Mouse (Mus musculus): ENCODE data around the gene Trappc10. TPM values are rescaled to one million over a fixed set of nuclear protein-coding genes. Genes with fewer than 3 reads are reported as not detected.
A peak's percentile ranks its signal among the peaks of the same experiment; 100 is the strongest.

Gene Trappc10
- polyA plus RNA-seq, 1 experiment, result 31.8 TPM

GRCm38 (mm10) chr10:78183577-78183976, 60.9 kb downstream of the Trappc10 start:
- no peak for TF ChIP-seq POLR2A (IDR thresholded peaks at IDR 0.05; ENCODE audit: borderline replicate concordance, control insufficient read depth, low read depth, low read length)
- no peak for TF ChIP-seq CTCF (IDR thresholded peaks at IDR 0.05; ENCODE audit: control insufficient read depth, insufficient read depth, low read length)
- Histone ChIP-seq H3K4me3 (replicated peaks; ENCODE audit: control insufficient read depth, low read depth, low read length) (no peak overlapping the region), H3K4me1 (ENCODE audit: control insufficient read depth, insufficient read depth, low read length) (peaks cover 4% of the 10 kb centered on the region), H3K27ac (ENCODE audit: control insufficient read depth, insufficient read depth, low read depth, low read length, poor library complexity) (no peak overlapping the region)
- WGBS, result 53% methylated on average over 3 of the region's 3 CpGs

GRCm38 (mm10) chr10:78182321-78182720, 62.1 kb downstream of the Trappc10 start:
- Histone ChIP-seq H3K4me1 (ENCODE audit: control insufficient read depth, insufficient read depth, low read length) (peaks cover 4% of the 10 kb centered on the region), H3K4me3 (replicated peaks; ENCODE audit: control insufficient read depth, low read depth, low read length) (no peak overlapping the region), H3K27ac (ENCODE audit: control insufficient read depth, insufficient read depth, low read depth, low read length, poor library complexity) (no peak overlapping the region)
- 90% methylated on average over 17 of the region's 17 CpGs for WGBS
- TF ChIP-seq CTCF (IDR thresholded peaks at IDR 0.05; ENCODE audit: control insufficient read depth, insufficient read depth, low read length) (no peak), POLR2A (IDR thresholded peaks at IDR 0.05; ENCODE audit: borderline replicate concordance, control insufficient read depth, low read depth, low read length) (no peak)

DNA sequence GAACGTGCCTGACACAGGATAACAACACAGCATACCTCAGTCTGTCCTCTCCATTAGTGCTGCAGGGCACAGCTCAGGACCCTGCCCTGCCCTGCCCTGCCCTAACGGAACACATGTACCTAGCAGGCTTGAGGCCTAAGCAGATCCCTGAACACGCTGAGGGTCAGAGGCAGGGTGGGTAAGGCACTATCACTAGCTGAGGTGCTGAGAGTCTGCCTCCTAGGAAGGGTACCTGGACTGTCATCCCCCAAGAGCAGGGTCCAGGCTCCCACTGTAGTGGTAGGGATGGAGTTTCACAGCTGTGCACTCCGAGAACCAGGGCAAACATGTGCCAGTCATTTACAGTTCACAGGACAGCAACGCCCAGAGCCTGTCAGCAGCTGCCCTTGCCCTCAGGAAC, 70.0 kb downstream of the Trappc10 start:
- 92% methylated on average over 5 of the region's 5 CpGs for WGBS
- Histone ChIP-seq H3K4me3 (replicated peaks; ENCODE audit: control insufficient read depth, low read depth, low read length) (no peak overlapping the region), H3K27ac (ENCODE audit: control insufficient read depth, insufficient read depth, low read depth, low read length, poor library complexity) (no peak overlapping the region), H3K4me1 (ENCODE audit: control insufficient read depth, insufficient read depth, low read length) (no peaks in the 10 kb centered on the region)
- no peak for TF ChIP-seq POLR2A (IDR thresholded peaks at IDR 0.05; ENCODE audit: borderline replicate concordance, control insufficient read depth, low read depth, low read length)
- TF ChIP-seq CTCF (IDR thresholded peaks at IDR 0.05; ENCODE audit: control insufficient read depth, insufficient read depth, low read length), result no peak

DNA sequence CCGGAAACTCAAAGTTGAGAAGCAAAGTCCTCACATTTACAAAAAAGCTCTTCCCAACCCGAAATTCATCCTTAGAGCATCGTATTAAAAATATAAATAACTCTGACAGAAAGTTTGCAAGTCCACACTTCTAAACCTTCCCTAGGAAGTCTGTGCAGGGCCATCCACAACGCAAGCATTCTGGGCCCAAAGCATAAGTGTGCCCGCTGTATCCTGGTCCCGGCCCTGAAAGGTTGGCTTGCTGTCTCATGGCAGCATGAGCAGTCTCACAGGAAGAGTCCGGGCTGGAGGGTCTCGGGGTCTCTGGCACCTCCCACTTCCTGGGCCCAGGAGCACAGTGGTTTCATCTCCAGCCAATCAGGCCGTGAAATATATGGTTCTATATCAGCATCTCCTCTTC, 72.9 kb downstream of the Trappc10 start:
- no peaks in the 10 kb centered on the region; the same call in 1 of the 2 replicates for H3K4me1 ChIP-seq (ENCODE audit: control insufficient read depth, insufficient read depth, low read length)
- no peak overlapping the region for H3K4me3 ChIP-seq (replicated peaks; ENCODE audit: control insufficient read depth, low read depth, low read length)
- no peak overlapping the region for H3K27ac ChIP-seq (ENCODE audit: control insufficient read depth, insufficient read depth, low read depth, low read length, poor library complexity)
- no peak for TF ChIP-seq CTCF (IDR thresholded peaks at IDR 0.05; ENCODE audit: control insufficient read depth, insufficient read depth, low read length)
- TF ChIP-seq POLR2A (IDR thresholded peaks at IDR 0.05; ENCODE audit: borderline replicate concordance, control insufficient read depth, low read depth, low read length), result no peak
- 87% methylated on average over 9 of the region's 9 CpGs for WGBS

DNA sequence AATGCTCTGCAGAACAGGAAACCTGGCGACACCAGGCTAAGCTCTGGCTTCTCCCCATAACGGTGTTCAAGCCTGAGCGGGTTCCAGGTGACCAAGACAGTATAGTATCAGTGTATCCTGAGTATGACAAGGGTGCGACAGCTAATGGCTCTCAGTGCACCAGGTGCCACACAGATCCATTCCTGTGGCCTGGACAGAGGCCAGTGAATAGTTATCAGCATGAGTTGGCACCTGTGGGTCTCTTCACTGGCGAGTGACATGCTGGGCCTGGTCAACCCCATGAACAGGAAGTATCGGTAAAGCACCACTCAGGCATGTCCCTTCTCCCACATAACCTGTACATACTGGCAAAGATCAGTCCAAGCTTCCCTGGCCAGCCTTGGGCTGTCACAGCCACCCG, 73.4 kb downstream of the Trappc10 start:
- no peaks in the 10 kb centered on the region; the same call in 1 of the 2 replicates for H3K4me1 ChIP-seq (ENCODE audit: control insufficient read depth, insufficient read depth, low read length)
- H3K4me3 ChIP-seq (replicated peaks; ENCODE audit: control insufficient read depth, low read depth, low read length), result no peak overlapping the region
- 78% methylated on average over 7 of the region's 7 CpGs for WGBS
- H3K27ac ChIP-seq (ENCODE audit: control insufficient read depth, insufficient read depth, low read depth, low read length, poor library complexity), result no peak overlapping the region
- TF ChIP-seq POLR2A (IDR thresholded peaks at IDR 0.05; ENCODE audit: borderline replicate concordance, control insufficient read depth, low read depth, low read length) (no peak), CTCF (IDR thresholded peaks at IDR 0.05; ENCODE audit: control insufficient read depth, insufficient read depth, low read length) (no peak)

DNA sequence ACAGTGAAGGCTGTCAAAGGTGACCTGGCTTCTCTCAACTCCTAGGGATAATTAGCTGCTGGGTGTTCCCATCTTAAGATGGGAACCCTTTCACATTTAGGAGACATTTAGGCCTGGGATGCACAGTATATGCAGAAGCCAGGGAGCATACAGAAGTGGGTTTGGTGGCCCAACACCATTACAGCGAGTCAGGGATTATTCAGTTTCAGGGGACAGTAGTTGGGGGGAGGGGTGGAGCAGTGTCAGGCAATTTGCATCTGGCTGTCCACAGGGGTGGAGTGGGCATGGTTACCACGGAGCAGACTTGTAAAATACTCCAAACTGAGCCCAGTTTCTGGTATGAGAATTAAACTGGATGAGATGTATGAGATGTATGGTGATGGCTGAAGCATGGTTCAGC, 74.0 kb downstream of the Trappc10 start:
- no peak overlapping the region for H3K27ac ChIP-seq (ENCODE audit: control insufficient read depth, insufficient read depth, low read depth, low read length, poor library complexity)
- WGBS, result 70% methylated on average over 2 of the region's 2 CpGs
- no peak overlapping the region for H3K4me3 ChIP-seq (replicated peaks; ENCODE audit: control insufficient read depth, low read depth, low read length)
- H3K4me1 ChIP-seq (ENCODE audit: control insufficient read depth, insufficient read depth, low read length), result no peaks in the 10 kb centered on the region; the same call in 1 of the 2 replicates
- no peak for TF ChIP-seq CTCF (IDR thresholded peaks at IDR 0.05; ENCODE audit: control insufficient read depth, insufficient read depth, low read length)
- no peak for TF ChIP-seq POLR2A (IDR thresholded peaks at IDR 0.05; ENCODE audit: borderline replicate concordance, control insufficient read depth, low read depth, low read length)

- peak within 1 kb of the TSS; percentile 77 for H3K4me3 ChIP-seq (replicated peaks; ENCODE audit: control insufficient read depth, low read depth, low read length)
- WGBS, result 1% methylated on average over 50 of the region's 50 CpGs
- peak within 1 kb of the TSS; percentile 55 for H3K27ac ChIP-seq (ENCODE audit: control insufficient read depth, insufficient read depth, low read depth, low read length, poor library complexity)
- TF ChIP-seq CTCF (IDR thresholded peaks at IDR 0.05; ENCODE audit: control insufficient read depth, insufficient read depth, low read length) (peak; percentile 8; the same call in 1 of the 2 replicates), POLR2A (IDR thresholded peaks at IDR 0.05; ENCODE audit: borderline replicate concordance, control insufficient read depth, low read depth, low read length) (peak; percentile 85; the same call in 1 of the 2 replicates)
- no peaks in the 10 kb centered on the region; the same call in 1 of the 2 replicates for H3K4me1 ChIP-seq (ENCODE audit: control insufficient read depth, insufficient read depth, low read length)
Observed at GRCm38 (mm10) chr10:78169281-78170042, 75.0 kb downstream of the Trappc10 start, which contains the start of gene D10Jhu81e. TSS of gene D10Jhu81e (minus strand) at chr10:78169782.

GRCm38 (mm10) chr10:78168792-78169191, 75.6 kb downstream of the Trappc10 start:
- WGBS, result 82% methylated on average over 11 of the region's 11 CpGs
- H3K4me3 ChIP-seq (replicated peaks; ENCODE audit: control insufficient read depth, low read depth, low read length), result peak overlapping the region; percentile 77
- no peak for TF ChIP-seq CTCF (IDR thresholded peaks at IDR 0.05; ENCODE audit: control insufficient read depth, insufficient read depth, low read length)
- H3K27ac ChIP-seq (ENCODE audit: control insufficient read depth, insufficient read depth, low read depth, low read length, poor library complexity), result no peak overlapping the region
- H3K4me1 ChIP-seq (ENCODE audit: control insufficient read depth, insufficient read depth, low read length), result no peaks in the 10 kb centered on the region; the same call in 1 of the 2 replicates

All from bone marrow, adult 2 months (tissue).